Mouse (Mus musculus) testis, adult 2 months (tissue): ENCODE measurements around the gene Myh13. TPM values are rescaled to one million over a fixed set of nuclear protein-coding genes. Genes with fewer than 3 reads are reported as not detected.

Source experiments
- H3K27ac ChIP-seq: fragments of 200-500 bp; 2 replicates; pipeline ENCODE4 v1.5.1; 2012; ENCODE audit warnings: low read depth, low read length; ENCODE audit not compliant: control insufficient read depth, insufficient read depth
- H3K27me3 ChIP-seq: fragments of 200-500 bp; 2 replicates; pipeline ENCODE4 v1.6.1; 2012; ENCODE audit warnings: mild to moderate bottlenecking, low read length, moderate library complexity; ENCODE audit not compliant: control insufficient read depth, insufficient read depth
- H3K36me3 ChIP-seq: fragments of 200-500 bp; 2 replicates; pipeline ENCODE4 v1.6.1; 2012; ENCODE audit warnings: mild to moderate bottlenecking, low read length; ENCODE audit not compliant: control insufficient read depth, insufficient read depth
- H3K4me1 ChIP-seq: fragments of 200-500 bp; 2 replicates; pipeline ENCODE4 v1.6.1; 2012; ENCODE audit warnings: low read length; ENCODE audit not compliant: control insufficient read depth, insufficient read depth
- H3K4me3 ChIP-seq: fragments of 200-500 bp; 2 replicates; pipeline ENCODE4 v1.5.1; 2012; ENCODE audit warnings: low read depth, mild to moderate bottlenecking, low read length, moderate library complexity, mixed read lengths; ENCODE audit not compliant: control insufficient read depth
- CTCF ChIP-seq: fragments of 200-500 bp; IDR thresholded peaks from 2 replicates; pipeline ENCODE4 v1.5.1; 2012; ENCODE audit warnings: low read depth, mild to moderate bottlenecking, inconsistent platforms, low read length, moderate library complexity; ENCODE audit not compliant: control insufficient read depth, insufficient read depth, insufficient replicate concordance
- POLR2A ChIP-seq: fragments of 200-500 bp; IDR thresholded peaks from 2 replicates; pipeline ENCODE4 v1.6.1; 2012; ENCODE audit warnings: low read depth, mild to moderate bottlenecking, inconsistent platforms, low read length, moderate library complexity; ENCODE audit not compliant: control insufficient read depth
- polyA plus RNA-seq: library from polyadenylated mRNA; depleted of rRNA; stranded (reverse); fragments of >200 nt; gene quantifications from 2 replicates; pipeline ENCODE4 v1.2.3, GENCODE M21; 2012; rRNA removed

Gene Myh13
- polyA plus RNA-seq, result 0.18 and 0.25 TPM in 2 replicates

GRCm38 (mm10) chr11:67321358-67321757 lies at the start of gene Myh13:
Gene Myh13, plus strand, starts transcription at chr11:67321658.
- Histone ChIP-seq H3K27ac (no peak within 1 kb of the TSS), H3K4me3 (no peak within 1 kb of the TSS), H3K4me1 (no peaks in the 10 kb centered on the region), H3K27me3 (no peaks in the 10 kb centered on the region), H3K36me3 (no peaks in the 10 kb centered on the region)
- TF ChIP-seq CTCF, result no peak
- no peak for TF ChIP-seq POLR2A

GRCm38 (mm10) chr11:67276601-67277174 lies 44.8 kb upstream of the Myh13 start, which contains the start of gene Myh8:
Gene Myh8, plus strand, starts transcription at chr11:67277124.
- H3K27ac ChIP-seq, result no peak within 1 kb of the TSS
- no peaks in the 10 kb centered on the region for H3K27me3 ChIP-seq
- H3K4me3 ChIP-seq, result no peak within 1 kb of the TSS
- H3K36me3 ChIP-seq, result no peaks in the 10 kb centered on the region
- TF ChIP-seq POLR2A (no peak), CTCF (no peak)
- no peaks in the 10 kb centered on the region for H3K4me1 ChIP-seq

GRCm38 (mm10) chr11:67293440-67293839 lies 28.0 kb upstream of the Myh13 start:
- Histone ChIP-seq H3K27me3 (no peaks in the 10 kb centered on the region), H3K4me1 (peaks cover 3% of the 10 kb centered on the region), H3K27ac (no peak overlapping the region), H3K36me3 (no peaks in the 10 kb centered on the region), H3K4me3 (no peak overlapping the region)
- no peak for TF ChIP-seq POLR2A
- TF ChIP-seq CTCF, result no peak

- no peaks in the 10 kb centered on the region for H3K27me3 ChIP-seq
- peaks cover 8% of the 10 kb centered on the region for H3K4me1 ChIP-seq
- no peak for TF ChIP-seq CTCF
- TF ChIP-seq POLR2A, result no peak
- no peak overlapping the region for H3K27ac ChIP-seq
- H3K36me3 ChIP-seq, result no peaks in the 10 kb centered on the region
- H3K4me3 ChIP-seq, result no peak overlapping the region
Observed at GRCm38 (mm10) chr11:67313733-67314452, 7.6 kb upstream of the Myh13 start.

- Histone ChIP-seq H3K4me1 (no peaks in the 10 kb centered on the region), H3K36me3 (no peaks in the 10 kb centered on the region), H3K4me3 (no peak overlapping the region), H3K27ac (no peak overlapping the region), H3K27me3 (no peaks in the 10 kb centered on the region)
- TF ChIP-seq CTCF, result no peak
- no peak for TF ChIP-seq POLR2A
Observed at GRCm38 (mm10) chr11:67326536-67326935, 5.1 kb downstream of the Myh13 start.

- Histone ChIP-seq H3K27ac (no peak overlapping the region), H3K27me3 (no peaks in the 10 kb centered on the region), H3K36me3 (no peaks in the 10 kb centered on the region), H3K4me3 (no peak overlapping the region), H3K4me1 (no peaks in the 10 kb centered on the region)
- TF ChIP-seq POLR2A (no peak), CTCF (no peak)
Observed at GRCm38 (mm10) chr11:67344556-67344955, 23.1 kb downstream of the Myh13 start.

GRCm38 (mm10) chr11:67345186-67345855 lies 23.9 kb downstream of the Myh13 start:
- Histone ChIP-seq H3K27me3 (no peaks in the 10 kb centered on the region), H3K27ac (peak overlapping the region; percentile 34; the same call in 1 of the 2 replicates), H3K36me3 (no peaks in the 10 kb centered on the region), H3K4me3 (no peak overlapping the region), H3K4me1 (no peaks in the 10 kb centered on the region; the same call in 1 of the 2 replicates)
- TF ChIP-seq CTCF (no peak), POLR2A (no peak)
